Mouse (Mus musculus): Measurements from ENCODE around the gene Ikbip.

- TF ChIP-seq CTCF (conservative IDR thresholded peaks at IDR 0.05; ENCODE audit: insufficient read depth, insufficient read length, low read depth, low read length) (no peak), POLR2A (IDR thresholded peaks at IDR 0.05; ENCODE audit: low read depth, low read length) (no peak)
Observed at GRCm38 (mm10) chr10:91052734-91053133, 30.0 kb upstream of the Ikbip start.

Measured in kidney, adult 2 months (tissue).